Comparison of ENCODE assay signal across 10 mouse cellular contexts in genomic region chr11:107325739-107326725, GRCm38 (mm10).
DNase-seq lines count a peak whose midpoint lies in the region; ATAC-seq and TF ChIP-seq lines count a peak whose summit lies in the region.
"Had no signal": no experiment of that assay in that cellular context is flagged by ENCODE, and none has a peak within 500 bp of the region (broad histone marks: within the 10 kb centered on the region; RNA-seq: fewer than 3 reads in every experiment).

No protein-coding gene starts in this region.

- peak overlapping the region; percentile 15; the same call in 1 of the 2 replicates for H3K9ac ChIP-seq in hindbrain, embryonic 11.5 days (ENCODE audit: low read depth, low read length)
- no peak overlapping the region for H3K9ac ChIP-seq in neural tube, embryonic 13.5 days
- H3K9ac ChIP-seq: liver, embryonic 15.5 days had no signal

- H3K4me2 ChIP-seq in hindbrain, embryonic 11.5 days (replicated peaks; ENCODE audit: low read depth, low read length), result no peak overlapping the region
- no peak overlapping the region for H3K4me2 ChIP-seq in neural tube, embryonic 13.5 days
- H3K4me2 ChIP-seq: liver, embryonic 15.5 days had no signal

- H3K27me3 ChIP-seq in hindbrain, embryonic 11.5 days (ENCODE audit: control insufficient read depth, insufficient read depth, low read length), result no peaks in the 10 kb centered on the region
- no peaks in the 10 kb centered on the region for H3K27me3 ChIP-seq in neural tube, embryonic 13.5 days
- H3K27me3 ChIP-seq: liver, embryonic 15.5 days had no signal

- H3K4me3 ChIP-seq in layer of hippocampus, adult 2 months, result no peak overlapping the region
- H3K4me3 ChIP-seq in hindbrain, embryonic 11.5 days (ENCODE audit: low read depth, low read length), result no peak overlapping the region
- H3K4me3 ChIP-seq in neural tube, embryonic 13.5 days, result no peak overlapping the region
- H3K4me3 ChIP-seq: liver, embryonic 15.5 days had no signal

- DNase-seq in layer of hippocampus, adult 2 months (ENCODE audit: low spot score in 2 of 2), result no peak
- DNase-seq in layer of hippocampus, adult 18-20 months (ENCODE audit: low spot score in 2 of 2), result no peak
- peak; percentile 36 to 59 for DNase-seq in cerebellum, postnatal 36 days
- DNase-seq in hindbrain, embryonic 11.5 days (ENCODE audit: low spot score), result peak; percentile 54
- no peak for DNase-seq in adrenal gland, postnatal 10 days
- DNase-seq in adrenal gland, postnatal 25 days, result no peak
- DNase-seq in kidney, postnatal 10 days, result no peak
- DNase-seq: right cerebral cortex, postnatal 4 days had no signal

- H3K4me1 ChIP-seq in hindbrain, embryonic 11.5 days (replicated peaks; ENCODE audit: control insufficient read depth, insufficient read depth, low read length), result no peaks in the 10 kb centered on the region
- peaks cover 14% of the 10 kb centered on the region for H3K4me1 ChIP-seq in neural tube, embryonic 13.5 days (replicated peaks)
- H3K4me1 ChIP-seq: liver, embryonic 15.5 days had no signal

- H3K27ac ChIP-seq in layer of hippocampus, adult 2 months, result 0 out of 2 replicates have a peak overlapping the region, but pooled peaks have one; percentile 1
- no peak overlapping the region for H3K27ac ChIP-seq in hindbrain, embryonic 11.5 days (ENCODE audit: low read depth, low read length)
- H3K27ac ChIP-seq in neural tube, embryonic 13.5 days (replicated peaks), result peak overlapping the region; percentile 52
- H3K27ac ChIP-seq: liver, embryonic 15.5 days had no signal

- no peaks in the 10 kb centered on the region for H3K36me3 ChIP-seq in hindbrain, embryonic 11.5 days (ENCODE audit: control insufficient read depth, insufficient read depth, low read length)
- no peaks in the 10 kb centered on the region for H3K36me3 ChIP-seq in neural tube, embryonic 13.5 days
- H3K36me3 ChIP-seq: liver, embryonic 15.5 days had no signal

- H3K9me3 ChIP-seq in hindbrain, embryonic 11.5 days (ENCODE audit: control insufficient read depth, low read length), result no peaks in the 10 kb centered on the region
- no peaks in the 10 kb centered on the region for H3K9me3 ChIP-seq in neural tube, embryonic 13.5 days
- H3K9me3 ChIP-seq: liver, embryonic 15.5 days had no signal

- WGBS in hindbrain, embryonic 11.5 days, result 40% methylated on average over 14 of the region's 14 CpGs
- 39% methylated on average over 14 of the region's 14 CpGs for WGBS in neural tube, embryonic 13.5 days

- no peak for TF ChIP-seq CTCF in layer of hippocampus, adult 2 months (conservative IDR thresholded peaks at IDR 0.05)

- ATAC-seq in hindbrain, embryonic 11.5 days (ENCODE audit: low FRiP score), result peak; percentile 51; the same call in 1 of the 2 replicates
- peak; percentile 61; the same call in 1 of the 2 replicates for ATAC-seq in neural tube, embryonic 13.5 days (ENCODE audit: low read depth)

Comparison
In these comparisons a context has a peak if more than half of its experiments do, and no peak if none do; other contexts are left out.
1. DNase-seq: peak in cerebellum, postnatal 36 days (2 of 2) and hindbrain, embryonic 11.5 days (single experiment); none in layer of hippocampus, adult 2 months (0 of 2), layer of hippocampus, adult 18-20 months (0 of 2), adrenal gland, postnatal 10 days (single experiment), adrenal gland, postnatal 25 days (single experiment) and kidney, postnatal 10 days (single experiment).